Mouse (Mus musculus) olfactory bulb, adult 2 months (tissue): ENCODE measurements around the gene Taf11. TPM values are rescaled to one million over a fixed set of nuclear protein-coding genes. Genes with fewer than 3 reads are reported as not detected.

Experiments
- H3K27ac ChIP-seq: fragments of 200-500 bp; 2 replicates; pipeline ENCODE4 v1.5.1; 2012; ENCODE audit warnings: low read depth, low read length; ENCODE audit not compliant: insufficient read depth
- H3K4me1 ChIP-seq: fragments of 200-500 bp; 2 replicates; pipeline ENCODE4 v1.6.1; 2012; ENCODE audit warnings: low read length; ENCODE audit not compliant: control insufficient read depth, insufficient read depth
- H3K4me3 ChIP-seq: fragments of 200-500 bp; 2 replicates; pipeline ENCODE4 v1.5.1; 2012; ENCODE audit warnings: mild to moderate bottlenecking, low read depth, low read length, moderate library complexity; ENCODE audit not compliant: insufficient read depth
- CTCF ChIP-seq: fragments of 200-500 bp; IDR thresholded peaks from 2 replicates; pipeline ENCODE4 v1.5.1; 2012; ENCODE audit warnings: low read depth, mild to moderate bottlenecking, low read length, moderate library complexity; ENCODE audit not compliant: insufficient read depth
- POLR2A ChIP-seq: fragments of 200-500 bp; IDR thresholded peaks from 2 replicates; pipeline ENCODE4 v1.6.1; 2012; ENCODE audit warnings: mild to moderate bottlenecking, low read depth, low read length, moderate library complexity; ENCODE audit not compliant: insufficient read depth
- WGBS: fragments of 180-500 bp; shearing (Covaris S2); methylation state at CpG from one replicate; pipeline ENCODE4 v1.1.7; 2018; 5-methylcytosine and 5-hydroxymethylcytosine counted together
- polyA plus RNA-seq: library from polyadenylated mRNA; stranded (reverse); fragments of >200 nt; gene quantifications from 2 replicates; pipeline ENCODE4 v1.2.4, GENCODE M21; 2012; ENCODE audit warnings: low replicate concordance; ENCODE audit not compliant: missing spikeins, insufficient read depth, insufficient read length

Gene Taf11
- polyA plus RNA-seq, 1 experiment: not detected

DNA sequence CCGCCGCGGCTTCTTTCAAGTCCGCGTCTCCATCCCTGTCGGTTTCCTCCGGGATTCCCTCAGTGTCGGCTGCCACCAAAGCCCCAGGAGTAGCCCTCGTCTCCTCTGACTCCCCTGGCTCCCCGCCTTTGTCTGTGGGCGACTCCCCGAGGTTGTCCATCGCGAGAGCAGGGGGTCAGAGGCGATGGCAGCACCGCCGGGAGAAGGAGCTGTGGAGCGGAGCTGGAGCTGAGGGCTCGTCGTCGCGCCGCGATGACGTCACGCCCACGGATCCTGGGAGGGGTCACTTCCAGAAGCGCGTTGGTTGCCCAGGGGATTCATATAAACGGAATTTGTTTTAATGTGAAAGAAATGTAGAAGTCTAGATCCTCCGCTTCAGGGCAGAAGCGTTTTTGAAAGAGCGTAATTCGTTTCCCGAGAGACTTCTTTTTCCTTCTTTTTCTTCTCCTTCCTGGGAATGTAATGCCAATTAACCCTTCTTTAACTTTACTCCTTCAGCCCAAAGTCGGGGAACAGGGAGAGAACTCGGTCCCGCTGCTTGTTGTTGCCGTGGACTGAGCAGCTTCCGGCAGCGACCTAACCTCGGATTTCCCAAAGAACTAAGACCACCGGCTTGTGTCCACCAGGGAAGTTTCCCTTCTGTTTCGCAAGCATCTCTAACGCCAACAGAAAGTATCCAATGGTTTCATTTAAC is 2.0 kb downstream of the Taf11 start:
- Histone ChIP-seq H3K4me3 (peak overlapping the region; percentile 100), H3K27ac (peak overlapping the region; percentile 64; the same call in 1 of the 2 replicates), H3K4me1 (peaks cover 10% of the 10 kb centered on the region; the same call in 1 of the 2 replicates)
- under 1% methylated on average over 45 of the region's 45 CpGs for WGBS
- TF ChIP-seq CTCF (peak; percentile 35; the same call in 1 of the 2 replicates), POLR2A (0 out of 2 replicates have a peak, but pooled peaks have one; percentile 39)

- Histone ChIP-seq H3K27ac (no peak overlapping the region), H3K4me3 (no peak overlapping the region), H3K4me1 (no peaks in the 10 kb centered on the region)
- TF ChIP-seq POLR2A (no peak), CTCF (no peak)
- 70% methylated on average over 19 of the region's 19 CpGs for WGBS
These were observed 23.0 kb downstream of the Taf11 start for GRCm38 (mm10) chr17:27886499-27887210.

GRCm38 (mm10) chr17:27883994-27884393 is 25.6 kb downstream of the Taf11 start:
- no peak for TF ChIP-seq CTCF
- TF ChIP-seq POLR2A: no peak
- Histone ChIP-seq H3K4me3 (no peak overlapping the region), H3K4me1 (no peaks in the 10 kb centered on the region), H3K27ac (no peak overlapping the region)
- 91% methylated on average over 6 of the region's 6 CpGs for WGBS

DNA sequence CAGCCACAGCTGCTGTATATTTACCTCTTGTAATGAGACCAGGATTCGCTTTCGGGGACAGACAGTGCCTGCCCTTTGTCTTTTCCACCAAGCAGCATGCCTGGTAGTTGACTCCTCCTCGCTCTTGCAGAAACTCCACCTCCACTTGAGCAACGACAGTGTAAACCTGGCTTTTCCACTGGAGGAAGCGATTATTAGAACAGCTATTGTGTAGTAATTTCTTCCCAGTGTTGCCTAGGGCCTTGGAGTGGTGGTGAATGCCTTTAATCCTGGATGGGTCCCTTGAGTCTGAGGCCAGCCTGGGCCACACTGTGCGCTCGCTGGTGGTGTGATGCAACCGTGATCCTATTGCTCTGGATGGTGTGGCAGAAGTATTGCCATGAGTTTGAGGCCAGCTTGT is 26.5 kb downstream of the Taf11 start:
- Histone ChIP-seq H3K4me1 (no peaks in the 10 kb centered on the region), H3K27ac (no peak overlapping the region), H3K4me3 (no peak overlapping the region)
- TF ChIP-seq CTCF (no peak), POLR2A (no peak)
- WGBS: 89% methylated on average over 8 of the region's 8 CpGs

GRCm38 (mm10) chr17:27881518-27881917 is 28.1 kb downstream of the Taf11 start:
- 63% methylated on average over 11 of the region's 11 CpGs for WGBS
- H3K4me1 ChIP-seq: no peaks in the 10 kb centered on the region
- no peak for TF ChIP-seq POLR2A
- TF ChIP-seq CTCF: no peak
- no peak overlapping the region for H3K27ac ChIP-seq
- H3K4me3 ChIP-seq: no peak overlapping the region

- Histone ChIP-seq H3K4me3 (no peak overlapping the region), H3K27ac (no peak overlapping the region), H3K4me1 (no peaks in the 10 kb centered on the region)
- 75% methylated on average over 5 of the region's 5 CpGs for WGBS
- TF ChIP-seq POLR2A (no peak), CTCF (no peak)
These were observed 35.1 kb downstream of the Taf11 start for GRCm38 (mm10) chr17:27874510-27874909.

DNA sequence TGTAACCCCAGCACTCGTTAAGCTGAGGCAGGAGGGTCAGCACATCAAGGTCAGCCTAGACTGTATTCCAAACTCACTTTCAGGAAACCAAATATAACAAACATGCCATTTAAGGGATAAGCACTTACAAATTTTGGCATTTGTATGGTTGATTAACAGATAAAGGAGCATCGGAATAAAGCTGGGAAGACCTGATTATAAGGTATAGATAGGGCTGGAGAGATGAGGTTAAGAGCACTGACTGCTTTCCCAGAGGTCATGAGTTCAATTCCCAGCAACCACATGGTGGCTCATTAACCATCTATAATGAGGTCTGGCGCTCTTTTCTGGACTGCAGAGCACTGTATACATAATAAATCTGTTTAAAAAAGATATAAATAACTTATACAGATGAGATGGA is 36.1 kb downstream of the Taf11 start:
- WGBS: 63% methylated on average over 3 of the region's 3 CpGs
- no peak for TF ChIP-seq POLR2A
- no peak for TF ChIP-seq CTCF
- no peak overlapping the region for H3K4me3 ChIP-seq
- H3K4me1 ChIP-seq: no peaks in the 10 kb centered on the region
- no peak overlapping the region for H3K27ac ChIP-seq

- TF ChIP-seq CTCF: no peak
- TF ChIP-seq POLR2A: no peak
- Histone ChIP-seq H3K4me3 (no peak overlapping the region), H3K27ac (no peak overlapping the region), H3K4me1 (no peaks in the 10 kb centered on the region)
- 59% methylated on average over 3 of the region's 3 CpGs for WGBS
These were observed 37.8 kb downstream of the Taf11 start for GRCm38 (mm10) chr17:27871851-27872250.

DNA sequence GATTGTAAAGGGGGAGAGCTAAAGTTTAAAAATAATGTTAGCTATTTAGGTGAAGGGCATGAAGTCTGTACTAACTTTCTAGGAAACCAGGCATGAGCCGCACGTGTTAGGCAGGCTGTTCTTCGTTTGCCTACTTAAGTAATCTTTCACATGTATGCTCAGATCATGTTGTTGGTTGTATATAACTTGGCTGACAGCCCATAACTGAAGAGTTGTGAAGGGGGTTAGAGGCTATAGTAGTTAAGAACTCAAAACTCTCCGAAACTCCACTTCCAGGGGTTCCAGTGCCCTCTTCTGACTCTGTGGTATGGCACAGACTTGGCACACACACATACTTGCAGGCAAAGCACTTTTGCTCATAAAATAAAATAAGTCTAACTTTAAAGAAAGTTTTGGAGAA is 42.9 kb downstream of the Taf11 start:
- H3K4me1 ChIP-seq: no peaks in the 10 kb centered on the region
- WGBS: 90% methylated on average over 4 of the region's 4 CpGs
- no peak overlapping the region for H3K4me3 ChIP-seq
- H3K27ac ChIP-seq: no peak overlapping the region
- no peak for TF ChIP-seq POLR2A
- TF ChIP-seq CTCF: no peak

DNA sequence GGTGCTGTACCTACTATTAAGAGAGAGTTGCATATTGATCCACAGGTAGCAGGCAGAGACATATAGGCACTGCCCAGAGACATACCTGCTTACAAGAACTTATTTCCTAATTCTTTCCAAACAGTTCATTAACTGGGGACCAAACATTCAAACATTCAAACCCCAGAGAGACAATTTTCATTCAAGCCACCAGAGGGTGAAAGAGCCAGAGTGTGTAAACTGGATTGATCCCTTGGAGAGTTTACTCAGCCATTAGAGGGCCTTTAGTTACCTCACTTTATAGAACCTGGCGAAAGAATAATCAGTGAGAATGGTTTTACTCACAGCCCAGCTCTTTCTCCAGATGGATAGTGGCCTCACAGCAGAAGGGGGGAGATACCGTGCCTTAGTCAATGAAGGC is 44.2 kb downstream of the Taf11 start:
- Histone ChIP-seq H3K4me1 (no peaks in the 10 kb centered on the region), H3K4me3 (no peak overlapping the region), H3K27ac (no peak overlapping the region)
- WGBS: 70% methylated on average over 2 of the region's 2 CpGs
- TF ChIP-seq CTCF (no peak), POLR2A (no peak)
